Mouse (Mus musculus): ENCODE measurements around the gene Rbm38.

Rbm38 gene

DNA sequence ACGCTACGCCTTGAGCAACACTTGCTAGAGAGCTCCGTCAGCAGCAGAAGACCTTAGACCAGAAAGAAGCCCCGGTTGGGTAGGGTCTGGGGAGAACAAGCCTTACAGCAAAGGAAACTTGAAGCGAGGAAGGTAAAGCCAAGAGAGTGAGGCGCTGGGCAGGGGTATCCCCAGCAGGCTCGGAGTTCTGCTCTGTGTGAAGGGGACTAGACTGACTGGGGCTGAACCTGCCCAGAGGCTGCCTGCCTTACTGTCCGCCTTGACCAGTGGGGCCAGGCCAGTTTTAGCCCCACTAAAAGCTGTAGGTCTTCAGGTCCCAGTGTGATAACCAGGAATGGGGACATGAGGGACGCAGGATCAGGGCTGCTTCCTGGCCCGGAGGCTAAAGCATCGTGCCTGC, at the start of gene Rbm38:
Gene Rbm38, plus strand, starts transcription at position 69 of the 400 bp plus-strand sequence.
- DNase-seq (ENCODE audit: extremely low read depth, low read depth, low spot score), result no peak

DNA sequence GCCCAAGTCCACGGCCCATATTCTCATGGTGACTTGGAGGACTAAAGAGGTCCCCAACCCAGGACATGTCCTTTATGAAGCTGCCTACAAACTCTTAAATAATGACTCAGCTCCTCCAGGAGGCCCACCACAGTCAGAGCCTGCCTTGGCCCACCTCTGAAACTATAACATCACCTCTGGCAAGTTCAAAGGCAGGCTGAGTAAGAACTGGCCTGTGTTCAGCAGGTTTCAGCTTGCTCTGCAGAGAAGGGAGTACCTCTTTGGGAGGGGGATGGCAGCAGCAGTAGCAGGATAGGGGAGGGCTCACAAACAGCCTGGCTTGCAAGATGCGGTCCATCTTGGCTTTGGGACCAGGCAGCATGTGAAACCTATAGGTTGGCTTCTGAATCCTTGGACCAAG, 48.4 kb upstream of the Rbm38 start:
- DNase-seq (ENCODE audit: extremely low read depth, low read depth, low spot score), result no peak

DNA sequence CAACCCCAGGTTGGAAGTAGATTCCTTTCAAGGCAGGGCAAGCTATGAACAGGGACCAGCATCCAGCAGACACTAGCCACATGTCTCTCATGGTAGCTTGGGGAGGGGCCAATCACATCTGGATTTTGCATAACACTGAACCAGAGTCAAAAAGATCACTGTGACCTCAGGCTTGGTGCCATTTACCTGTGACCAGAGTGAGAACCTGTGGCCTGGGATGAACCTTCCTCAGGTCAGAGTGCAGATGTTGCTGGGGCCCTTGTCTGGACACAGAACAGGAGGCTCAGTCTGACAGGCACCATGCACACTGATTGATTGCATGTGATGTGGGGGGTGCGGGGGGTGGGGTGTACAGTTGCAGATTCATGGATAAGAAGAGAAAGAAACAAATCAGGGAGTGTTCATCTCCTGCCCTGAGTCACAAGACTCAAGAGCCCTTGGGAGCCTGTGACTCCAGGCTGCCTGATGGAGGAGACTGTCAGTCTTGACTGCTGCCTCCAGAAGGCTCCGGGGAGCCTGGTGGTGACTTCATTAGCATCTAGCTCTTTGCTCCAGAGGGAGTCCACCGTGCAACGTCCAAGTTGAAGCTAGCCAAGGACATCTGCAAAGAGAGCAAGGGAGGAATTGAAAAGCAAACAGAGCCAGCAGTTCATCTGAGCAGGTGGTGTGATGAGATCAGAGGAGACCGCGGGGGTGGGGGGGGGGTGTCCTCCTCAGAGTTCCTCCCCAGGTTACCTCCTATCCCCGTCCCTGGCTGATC, 46.3 kb upstream of the Rbm38 start:
- no peak for DNase-seq (ENCODE audit: extremely low read depth, low read depth, low spot score)

DNA sequence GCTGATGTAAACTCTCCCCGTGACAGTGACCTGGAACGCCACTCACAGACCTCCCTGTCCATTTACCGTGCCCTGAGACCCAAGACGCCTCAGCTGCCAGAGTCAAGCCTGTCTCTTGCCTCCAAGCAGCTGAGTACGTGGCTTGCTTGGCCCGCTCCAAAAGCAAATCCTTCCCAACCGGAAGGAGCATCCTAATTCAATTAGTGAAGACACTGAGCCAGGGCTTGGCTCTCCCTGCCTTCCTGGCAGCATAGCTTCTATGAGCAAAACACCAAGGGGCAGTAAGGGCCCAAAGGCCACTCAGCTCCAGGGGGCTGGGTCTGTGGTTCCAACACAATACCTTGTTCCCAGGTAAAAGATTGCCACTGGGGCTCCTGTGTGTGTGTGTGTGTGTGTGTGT, 45.6 kb upstream of the Rbm38 start:
- DNase-seq (ENCODE audit: extremely low read depth, low read depth, low spot score), result no peak

DNA sequence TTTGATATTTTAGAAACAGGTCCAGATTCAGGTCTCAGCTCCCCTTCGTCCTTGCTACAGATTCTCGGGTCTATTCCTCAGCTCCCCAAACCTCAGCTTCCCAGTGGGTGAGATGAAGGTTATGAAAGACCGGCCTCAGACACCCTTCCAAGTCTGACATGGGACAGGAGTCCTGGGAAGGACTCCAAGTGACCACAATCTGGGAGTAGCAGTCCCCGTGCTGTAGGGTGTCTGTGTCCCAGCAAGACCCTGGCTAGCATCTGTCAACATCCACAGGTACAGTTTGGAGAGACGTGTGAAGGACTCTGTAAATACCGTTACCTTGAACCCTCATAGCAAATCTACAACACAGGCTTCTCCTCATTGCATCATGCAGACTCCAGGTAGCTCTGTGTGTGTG, 45.1 kb upstream of the Rbm38 start:
- DNase-seq (ENCODE audit: extremely low read depth, low read depth, low spot score), result no peak

DNA sequence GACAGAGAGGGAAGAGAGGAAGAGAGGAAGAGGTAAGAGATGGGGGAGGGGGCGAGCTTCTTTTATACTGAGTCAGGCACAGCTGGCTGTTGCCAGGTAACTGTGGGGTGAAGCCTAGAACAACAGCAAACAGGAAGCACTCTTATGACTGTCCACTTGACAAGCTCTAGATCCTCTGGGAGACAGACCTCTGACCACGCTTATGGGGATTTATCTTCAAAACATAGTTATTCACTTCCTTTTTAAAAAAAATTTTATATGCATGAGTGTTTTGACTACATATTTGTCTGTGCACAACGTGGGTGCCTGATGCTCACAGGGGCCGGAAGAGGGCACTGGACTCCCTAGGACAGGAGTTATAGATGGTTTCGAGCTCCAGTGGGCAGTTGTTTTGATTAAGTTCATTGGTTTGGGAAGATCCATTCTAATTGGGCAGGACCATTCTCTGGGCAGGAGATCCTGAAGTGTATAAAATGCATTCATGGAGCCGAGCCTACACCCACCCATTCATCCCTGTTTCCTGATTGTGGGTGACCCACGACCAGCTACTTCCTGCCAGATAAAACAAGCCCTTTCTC, 43.5 kb upstream of the Rbm38 start:
- no peak for DNase-seq (ENCODE audit: extremely low read depth, low read depth, low spot score)

DNA sequence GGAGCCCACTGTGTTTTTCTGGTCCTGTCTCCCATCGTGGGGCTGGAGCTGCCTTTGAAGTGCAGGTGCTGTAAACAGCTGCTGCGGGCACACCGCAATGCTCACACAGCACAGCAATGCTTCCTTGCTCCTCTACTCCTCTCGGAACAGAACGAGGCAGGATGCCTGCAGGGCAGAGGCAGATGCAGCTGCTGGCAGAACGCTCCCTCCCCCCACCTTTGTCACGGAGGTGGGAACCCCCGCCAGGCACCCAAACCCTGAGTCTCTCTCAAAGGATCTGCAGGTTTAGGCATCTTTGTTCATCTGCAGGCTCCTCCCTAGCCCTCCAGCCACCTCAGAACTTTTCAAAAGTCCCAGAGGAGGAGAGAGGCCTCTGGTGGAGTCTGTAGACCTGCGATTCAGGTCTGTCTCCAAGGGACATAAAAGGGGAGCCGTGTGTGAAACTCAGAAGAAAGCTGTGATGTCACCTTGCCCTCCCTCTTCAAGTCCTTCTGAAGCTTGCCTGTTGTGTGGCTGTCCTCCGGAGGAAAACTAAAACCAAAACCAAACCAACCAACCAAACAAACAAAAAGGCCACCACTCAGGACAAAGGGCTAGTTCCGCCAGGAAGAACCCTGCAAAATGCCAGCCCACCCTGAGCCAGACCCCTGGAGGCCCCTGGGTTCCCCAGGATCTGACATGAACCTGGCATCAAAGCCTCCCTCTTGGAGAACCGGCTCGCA, 42.7 kb upstream of the Rbm38 start, which contains the start of gene Spo11:
Gene Spo11, plus strand, starts transcription at position 292 of the 722 bp plus-strand sequence.
- no peak for DNase-seq (ENCODE audit: extremely low read depth, low read depth, low spot score)

DNA sequence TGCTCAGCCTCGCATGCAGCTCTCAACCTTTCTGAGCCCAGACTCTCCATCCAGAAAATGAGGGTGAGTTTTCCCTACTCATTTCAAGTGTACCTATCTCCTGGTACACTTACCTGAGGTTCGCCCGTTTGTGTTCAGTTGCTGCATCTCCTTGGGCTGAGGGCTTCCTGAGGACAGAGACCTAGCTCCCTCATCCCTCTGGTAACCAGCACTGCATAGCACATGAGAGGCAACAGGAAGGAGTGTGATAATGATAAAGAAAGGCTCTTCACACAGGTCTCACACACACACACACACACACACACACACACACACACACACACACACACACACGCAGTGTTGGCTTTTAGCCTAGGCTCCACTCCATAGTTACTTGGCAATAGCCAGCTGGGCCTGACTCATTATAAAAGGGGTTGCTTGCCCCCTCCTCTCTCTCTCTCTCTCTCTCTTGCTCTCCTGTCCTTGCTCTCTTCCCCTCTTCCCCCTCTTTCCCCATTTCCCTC, 42.1 kb upstream of the Rbm38 start:
- no peak for DNase-seq (ENCODE audit: extremely low read depth, low read depth, low spot score)

DNA sequence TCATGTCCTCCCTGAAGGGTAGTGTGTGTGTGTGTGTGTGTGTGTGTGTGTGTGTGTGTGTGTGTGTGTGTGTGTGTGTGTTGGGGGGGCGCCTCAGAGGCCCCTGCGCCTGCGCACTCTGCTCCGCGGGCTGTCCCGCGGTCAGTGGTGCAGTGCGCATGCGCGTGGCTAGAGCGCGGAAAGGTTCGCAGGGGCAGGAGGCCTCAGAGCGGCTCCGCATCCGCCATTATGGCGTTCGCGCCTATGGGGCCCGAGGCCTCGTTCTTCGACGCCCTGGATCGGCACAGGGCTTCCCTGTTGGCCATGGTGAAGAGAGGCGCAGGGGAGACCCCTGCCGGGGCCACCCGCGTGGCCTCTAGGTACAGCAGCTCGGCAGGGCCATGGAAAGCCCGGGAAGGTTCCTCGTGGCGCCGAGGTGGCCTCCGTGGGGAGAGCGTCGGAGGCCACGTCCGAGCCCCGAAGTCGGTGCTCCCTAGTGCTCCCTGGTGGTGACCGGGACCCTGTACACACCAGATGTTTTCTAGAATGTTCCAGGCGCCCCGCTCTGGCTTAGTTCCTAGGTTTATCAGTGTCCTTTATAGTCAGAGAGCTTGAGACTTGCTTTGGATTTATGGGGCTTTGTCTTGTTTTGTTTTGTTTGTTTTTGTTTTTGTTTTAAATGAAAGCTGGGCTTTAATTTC, 40.5 kb upstream of the Rbm38 start:
- DNase-seq (ENCODE audit: extremely low read depth, low read depth, low spot score), result no peak

DNA sequence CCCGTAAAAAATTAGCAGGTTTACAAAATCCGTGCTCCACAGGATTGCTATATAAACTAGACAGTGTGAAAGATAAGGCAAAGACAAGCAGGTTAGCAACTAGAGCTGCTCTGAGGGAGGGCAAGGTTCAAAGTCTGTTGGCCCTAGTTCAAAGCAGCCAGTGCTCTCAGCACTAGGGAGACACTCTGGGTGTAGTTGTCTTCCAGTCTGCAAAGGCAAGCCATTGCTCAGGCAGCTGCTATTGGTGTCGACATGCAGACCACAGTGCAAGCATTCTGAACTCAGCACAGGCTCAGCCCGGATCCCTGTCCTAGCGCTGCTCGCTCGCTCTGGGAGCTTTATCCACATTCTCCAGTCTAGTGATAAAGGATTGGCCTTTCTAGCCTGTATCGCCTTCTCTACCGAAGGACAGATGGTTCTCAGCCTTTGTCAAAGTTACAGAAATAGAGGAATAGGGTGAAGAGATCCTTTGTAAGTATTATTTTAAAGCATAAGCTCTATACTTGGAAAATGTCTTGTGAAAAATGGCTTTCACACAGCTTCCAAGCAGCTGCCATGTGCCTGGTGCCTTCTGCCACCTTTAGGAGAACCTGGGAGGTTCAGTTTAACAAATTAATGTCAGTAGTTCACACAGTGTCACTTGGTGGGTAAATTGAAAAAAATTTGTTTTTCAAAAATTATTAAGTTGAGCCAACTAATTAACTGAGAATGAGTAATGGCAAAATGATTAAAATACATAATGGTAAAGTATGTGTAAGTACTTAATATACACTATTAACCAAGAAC, 37.3 kb upstream of the Rbm38 start:
- no peak for DNase-seq (ENCODE audit: extremely low read depth, low read depth, low spot score)

DNA sequence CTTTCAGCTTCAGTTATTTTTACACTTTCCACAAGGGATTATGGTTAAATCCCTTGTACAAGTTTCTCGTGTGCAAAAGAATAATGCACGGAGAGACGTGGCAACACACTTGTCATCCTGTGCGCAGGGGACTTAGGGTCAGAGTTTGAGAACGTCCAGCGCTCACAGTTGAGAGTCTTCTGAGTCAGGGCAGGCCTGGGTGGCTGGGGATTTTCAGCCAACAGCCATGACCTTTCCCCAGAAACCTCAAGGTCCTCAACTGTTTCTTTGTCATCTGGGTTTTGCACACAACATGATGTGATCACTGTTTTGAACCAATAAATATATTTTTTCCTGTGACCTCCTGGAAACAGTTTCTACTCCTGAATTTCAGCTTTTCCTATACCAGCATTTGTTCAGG, 30.1 kb upstream of the Rbm38 start:
- no peak for DNase-seq (ENCODE audit: extremely low read depth, low read depth, low spot score)

DNA sequence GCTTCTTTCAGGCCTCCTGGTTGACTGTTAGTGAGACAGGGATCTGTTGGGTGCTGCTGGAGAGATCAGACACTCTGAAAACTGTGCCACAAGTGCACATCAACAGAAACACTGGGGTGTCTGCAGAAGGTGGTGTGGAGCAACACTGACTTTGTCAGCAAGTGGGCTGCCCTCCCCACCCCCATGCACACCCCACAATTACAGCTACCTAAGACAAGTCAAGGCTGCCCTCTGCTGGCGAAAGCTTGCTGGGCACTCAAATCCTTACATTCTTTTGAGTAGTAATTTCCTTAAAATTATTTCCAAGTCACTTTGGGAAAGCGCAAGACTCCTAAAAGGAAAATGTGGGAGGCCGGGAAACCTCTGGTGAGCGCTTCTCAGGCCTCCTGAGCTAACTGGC, 24.1 kb upstream of the Rbm38 start:
- no peak for DNase-seq (ENCODE audit: extremely low read depth, low read depth, low spot score)

DNA sequence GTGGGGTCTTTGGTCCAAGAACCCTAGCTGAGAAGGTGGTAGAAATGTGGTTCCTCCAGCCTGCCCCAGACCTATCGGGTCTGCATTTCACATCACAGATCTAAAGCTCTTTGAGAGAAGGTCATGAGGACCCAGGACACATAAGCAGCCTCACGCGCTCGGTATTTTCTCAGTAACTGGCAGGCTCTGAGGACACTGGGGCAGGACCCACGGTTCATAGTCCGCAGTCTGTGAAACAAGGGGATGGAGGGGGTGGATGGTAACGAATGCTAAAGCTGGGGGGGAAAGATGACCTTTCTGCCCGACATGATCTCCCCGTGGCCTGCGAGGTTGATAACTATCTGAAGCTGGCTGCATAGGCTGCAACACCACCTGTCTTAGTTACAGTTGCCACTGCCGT, 22.6 kb upstream of the Rbm38 start:
- DNase-seq (ENCODE audit: extremely low read depth, low read depth, low spot score), result no peak

DNA sequence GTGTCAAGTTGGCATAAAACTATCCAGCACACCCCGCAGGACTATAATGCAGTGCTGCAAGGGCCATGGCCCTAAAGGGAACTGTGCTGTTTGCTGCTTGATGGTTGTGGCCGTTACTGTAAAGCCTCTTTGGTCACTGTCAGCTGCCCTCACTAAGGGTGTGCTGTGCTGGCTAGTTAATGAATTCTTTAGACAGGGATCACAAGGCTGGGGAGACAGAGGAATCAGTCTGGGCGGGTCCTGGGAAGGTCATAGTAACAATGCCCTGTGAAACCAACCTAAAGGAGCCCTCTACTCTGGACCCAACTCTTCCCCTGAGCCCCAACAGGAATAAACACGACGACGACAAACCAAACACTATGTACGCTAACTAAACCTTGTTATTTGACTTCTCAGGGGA, 21.8 kb upstream of the Rbm38 start:
- no peak for DNase-seq (ENCODE audit: extremely low read depth, low read depth, low spot score)

DNA sequence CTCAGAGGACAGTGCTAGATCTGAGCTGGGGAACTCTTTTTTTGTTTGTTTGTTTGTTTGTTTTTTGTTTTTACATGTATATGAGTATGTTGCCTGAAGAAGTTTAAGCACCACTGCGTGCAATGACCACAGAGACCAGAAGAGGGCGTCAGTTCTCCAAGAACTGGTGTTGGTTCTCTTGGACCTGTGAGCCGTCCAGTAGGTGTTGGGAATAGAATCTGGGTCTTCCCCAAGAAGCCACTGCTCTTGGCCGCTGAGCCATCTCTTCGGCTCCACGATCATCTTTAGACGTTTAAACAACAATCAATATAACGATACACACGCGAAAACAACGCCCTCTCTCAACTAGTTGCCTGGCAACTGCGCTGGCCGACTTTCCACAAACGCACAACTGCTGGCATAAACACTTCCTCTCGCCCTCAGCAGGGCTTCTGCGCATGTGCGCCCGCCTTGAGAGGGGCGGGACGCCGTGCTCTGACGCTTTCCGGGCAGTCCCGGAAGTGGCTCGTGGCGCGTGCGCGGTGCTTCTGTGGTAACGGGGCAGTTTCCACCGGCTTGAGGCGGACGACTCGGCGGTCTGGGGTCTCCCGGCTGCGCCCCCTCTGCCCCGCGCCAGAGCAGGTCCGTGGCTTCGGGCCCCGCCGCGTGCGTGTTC, 20.5 kb upstream of the Rbm38 start, which contains the start of gene Rae1:
Gene Rae1, plus strand, starts transcription at position 488 of the 655 bp plus-strand sequence.
- no peak for DNase-seq (ENCODE audit: extremely low read depth, low read depth, low spot score)

DNA sequence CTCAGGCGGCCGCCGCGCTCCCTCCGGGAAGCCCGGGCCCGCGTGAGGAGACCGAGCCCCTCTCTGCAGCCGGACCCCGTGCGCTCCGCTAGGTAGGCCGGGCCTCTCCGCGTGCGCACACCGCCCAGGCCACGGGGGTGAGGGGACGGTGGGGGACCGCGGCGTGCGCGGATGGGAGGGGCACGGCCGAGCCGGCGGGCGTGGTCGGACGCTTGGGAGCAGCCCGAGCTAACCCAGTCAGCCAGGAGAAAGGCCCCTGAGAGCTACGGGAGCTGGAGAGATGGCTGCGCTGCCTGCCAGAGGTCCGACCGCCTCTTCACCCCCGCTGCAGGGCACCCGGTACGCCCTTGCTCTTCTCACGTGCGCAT, 20.0 kb upstream of the Rbm38 start:
- no peak for DNase-seq (ENCODE audit: extremely low read depth, low read depth, low spot score)

DNA sequence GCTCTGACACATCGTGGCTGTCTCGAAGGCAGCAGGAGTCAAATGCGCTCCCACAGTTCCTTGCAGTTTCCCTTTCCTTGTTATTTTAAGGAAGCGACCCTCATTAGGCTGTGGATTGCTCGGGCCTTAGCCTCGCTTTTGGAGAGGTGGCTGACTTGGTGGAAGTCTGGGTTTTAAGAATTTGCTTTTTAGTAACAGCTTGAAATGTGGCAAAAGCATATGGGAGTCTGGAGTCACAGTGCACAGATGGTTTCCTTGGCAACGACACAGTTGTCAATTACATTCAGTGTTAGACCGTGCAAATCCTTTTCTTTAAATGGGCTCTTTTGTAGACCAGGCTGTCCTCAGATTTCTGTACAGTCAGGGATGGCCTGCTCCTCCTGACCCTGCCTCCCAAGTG, 19.4 kb upstream of the Rbm38 start:
- DNase-seq (ENCODE audit: extremely low read depth, low read depth, low spot score), result no peak

DNA sequence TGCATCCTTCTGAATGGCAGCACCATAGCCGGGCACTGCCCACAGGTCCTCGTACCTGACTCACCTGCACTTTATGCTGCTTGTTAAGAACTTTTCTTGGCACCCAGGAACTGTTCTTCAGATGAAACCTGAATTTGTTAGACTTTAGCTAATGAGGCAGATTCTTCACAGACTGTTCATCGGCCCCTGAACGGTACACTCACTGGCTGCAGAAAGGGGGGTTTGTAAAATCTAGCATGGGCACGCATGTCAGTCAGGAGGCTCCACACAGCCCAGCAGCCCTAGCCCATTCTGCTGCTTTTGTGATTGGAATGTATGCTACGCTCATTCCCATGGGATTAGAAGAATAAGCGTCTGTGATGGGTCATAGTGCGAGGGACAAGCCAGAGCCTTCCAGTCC, 16.6 kb upstream of the Rbm38 start:
- DNase-seq (ENCODE audit: extremely low read depth, low read depth, low spot score), result no peak

DNA sequence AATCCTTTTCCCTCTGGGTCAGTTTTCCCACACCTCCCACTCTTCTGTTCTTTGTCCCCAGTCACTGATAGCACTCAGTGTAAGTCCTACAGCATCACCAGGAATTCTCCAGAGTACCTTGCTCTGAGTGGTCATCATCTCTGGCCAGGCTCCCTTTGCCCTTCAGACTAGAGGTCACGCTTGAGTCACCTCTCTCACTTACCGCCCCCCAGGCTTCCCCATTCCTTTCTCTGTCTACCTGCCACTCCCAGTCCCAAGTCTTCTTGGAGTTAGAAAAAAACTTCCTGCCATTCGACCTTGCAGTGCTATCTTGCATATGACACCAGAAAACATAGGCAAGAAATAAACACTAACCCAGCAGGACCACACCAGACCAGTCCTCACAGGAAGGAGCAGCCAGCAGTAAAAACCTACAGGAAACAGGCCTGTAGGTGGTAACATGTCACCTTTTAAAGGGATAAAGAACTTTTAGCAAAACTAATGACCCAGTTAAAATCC, 10.0 kb upstream of the Rbm38 start:
- DNase-seq (ENCODE audit: extremely low read depth, low read depth, low spot score), result no peak

DNA sequence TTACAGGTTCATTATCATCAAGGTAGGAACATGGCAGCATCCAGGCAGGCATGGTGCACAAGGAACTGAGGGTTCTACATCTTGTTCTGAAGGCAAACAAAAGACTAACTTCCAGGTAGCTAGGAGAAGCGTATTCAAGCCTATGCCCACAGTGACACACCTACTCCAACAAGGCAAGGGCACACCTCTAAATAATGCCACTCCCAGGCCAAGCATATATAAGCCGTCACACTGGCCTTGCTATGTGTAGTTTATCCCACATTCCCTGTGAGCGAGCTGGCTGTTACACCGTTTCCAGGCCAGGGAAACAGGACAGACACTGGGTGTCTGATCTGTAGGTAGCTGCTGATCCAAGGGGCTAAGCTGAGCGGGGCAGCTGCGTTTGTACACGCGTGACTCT, 8.9 kb upstream of the Rbm38 start:
- no peak for DNase-seq (ENCODE audit: extremely low read depth, low read depth, low spot score)

All from fat pad, adult 2 months (tissue).